Mouse (Mus musculus) heart, embryonic 13.5 days (tissue): Measurements from ENCODE around the gene Psg21. TPM values are rescaled to one million over a fixed set of nuclear protein-coding genes. Genes with fewer than 3 reads are reported as not detected.
"Not testable (repeated sequence)": the region's sequence is repeated elsewhere in the genome, so short reads cannot be mapped to it uniquely, and the experiment has no call there.

ENCODE experiments used
- ATAC-seq: fragments of 200-750 bp; cut with Nextera tagmentation; 2 replicates; pipeline ENCODE4 v1.8.0; 2017; ENCODE audit warnings: moderate TSS enrichment; ENCODE audit not compliant: insufficient number of reproducible peaks, low FRiP score, low TSS enrichment; ENCODE audit errors: extremely low read depth
- H3K27ac ChIP-seq: fragments of 300-500 bp; sonication (generic); replicated peaks from 2 replicates; pipeline ENCODE4 v1.5.1; 2015; ENCODE audit warnings: moderate library complexity, mild to moderate bottlenecking, inconsistent platforms
- H3K27me3 ChIP-seq: fragments of 300-500 bp; sonication (generic); replicated peaks from 2 replicates; pipeline ENCODE4 v1.6.1; 2015; ENCODE audit warnings: mild to moderate bottlenecking, inconsistent platforms
- H3K36me3 ChIP-seq: fragments of 300-500 bp; sonication (generic); 2 replicates; pipeline ENCODE4 v1.6.1; 2015; ENCODE audit warnings: mild to moderate bottlenecking, inconsistent platforms
- H3K4me1 ChIP-seq: fragments of 300-500 bp; sonication (generic); 2 replicates; pipeline ENCODE4 v1.6.1; 2015; ENCODE audit warnings: inconsistent platforms
- H3K4me2 ChIP-seq: fragments of 300-500 bp; sonication (generic); 2 replicates; pipeline ENCODE4 v1.6.1; 2015; ENCODE audit warnings: inconsistent platforms, mild to moderate bottlenecking, moderate library complexity
- H3K4me3 ChIP-seq: fragments of 300-500 bp; sonication (generic); 2 replicates; pipeline ENCODE4 v1.5.1; 2015; ENCODE audit warnings: moderate library complexity, mild to moderate bottlenecking, inconsistent platforms
- H3K9ac ChIP-seq: fragments of 300-500 bp; sonication (generic); 2 replicates; pipeline ENCODE4 v1.6.1; 2015; ENCODE audit warnings: inconsistent platforms, mild to moderate bottlenecking, moderate library complexity
- H3K9me3 ChIP-seq: fragments of 300-500 bp; sonication (generic); 2 replicates; pipeline ENCODE4 v1.6.1; 2016; ENCODE audit warnings: inconsistent platforms
- WGBS: fragments of 180-500 bp; shearing (Covaris S2); methylation state at CpG from one replicate; pipeline ENCODE4 v1.1.7; 2015; ENCODE audit warnings: mixed read lengths; 5-methylcytosine and 5-hydroxymethylcytosine counted together
- polyA plus RNA-seq: library from polyadenylated mRNA; unstranded; fragments of >200 nt; fragmentation: Nextera tagmentation; extraction: Ambion mirVana; gene quantifications from 2 replicates; pipeline ENCODE4 v1.2.1, GENCODE M21; 2015

The Psg21 gene
- polyA plus RNA-seq = not detected in 2 replicates

- not testable (repeated sequence) for H3K4me1 ChIP-seq, H3K27me3 ChIP-seq, H3K9me3 ChIP-seq, H3K9ac ChIP-seq, ATAC-seq, H3K4me2 ChIP-seq, H3K36me3 ChIP-seq, H3K4me3 ChIP-seq, H3K27ac ChIP-seq
- 47% methylated on average over 1 of the region's 2 CpGs for WGBS
These were observed at the start of gene Psg21 for GRCm38 (mm10) chr7:18656625-18657024. Psg21 (minus strand) TSS chr7:18656725.

DNA sequence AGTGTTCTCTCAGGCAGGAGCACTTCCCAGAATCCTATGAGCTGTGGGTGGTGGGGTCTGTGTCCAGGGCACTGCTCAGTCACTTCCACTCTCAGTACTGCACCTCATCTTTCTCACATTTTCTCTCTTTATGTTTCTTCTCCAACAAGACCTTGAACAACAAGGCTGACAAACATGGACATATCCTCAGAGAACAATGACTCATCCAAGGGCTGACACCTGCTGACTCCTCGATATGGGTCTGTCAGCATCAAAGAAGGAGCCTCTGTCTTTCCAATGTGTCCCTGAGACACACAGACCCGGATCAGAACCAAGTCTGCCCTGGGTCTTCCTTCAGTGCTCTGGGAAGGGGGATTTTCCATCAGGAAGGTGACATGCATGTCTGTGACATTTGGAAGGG, 29.6 kb upstream of the Psg21 start, which contains the start of gene Psg20:
TSS of gene Psg20 (minus strand) at position 101 of the 400 bp plus-strand sequence.
- Histone ChIP-seq H3K4me3 (no peak within 1 kb of the TSS), H3K27ac (no peak within 1 kb of the TSS), H3K4me2 (no peak within 1 kb of the TSS), H3K36me3 (no peaks in the 10 kb centered on the region), H3K9ac (no peak within 1 kb of the TSS), H3K4me1 (no peaks in the 10 kb centered on the region), H3K27me3 (no peaks in the 10 kb centered on the region), H3K9me3 (no peaks in the 10 kb centered on the region)
- no peak for ATAC-seq
- 64% methylated on average over 2 of the region's 2 CpGs for WGBS

GRCm38 (mm10) chr7:18685586-18685985, 29.1 kb upstream of the Psg21 start:
- Histone ChIP-seq H3K36me3 (no peaks in the 10 kb centered on the region), H3K9ac (no peak overlapping the region), H3K4me1 (no peaks in the 10 kb centered on the region), H3K9me3 (no peaks in the 10 kb centered on the region), H3K4me2 (no peak overlapping the region), H3K27ac (no peak overlapping the region), H3K27me3 (no peaks in the 10 kb centered on the region), H3K4me3 (no peak overlapping the region)
- no peak for ATAC-seq

GRCm38 (mm10) chr7:18679772-18680171, 23.2 kb upstream of the Psg21 start:
- H3K4me3 ChIP-seq = no peak overlapping the region
- ATAC-seq = no peak; the same call in 1 of the 2 replicates
- WGBS = 47% methylated on average over 2 of the region's 2 CpGs
- H3K27ac ChIP-seq = no peak overlapping the region
- no peaks in the 10 kb centered on the region for H3K27me3 ChIP-seq
- no peak overlapping the region for H3K9ac ChIP-seq
- H3K9me3 ChIP-seq = peaks cover 5% of the 10 kb centered on the region; the same call in 1 of the 2 replicates
- no peaks in the 10 kb centered on the region for H3K4me1 ChIP-seq
- no peaks in the 10 kb centered on the region for H3K36me3 ChIP-seq
- no peak overlapping the region for H3K4me2 ChIP-seq

DNA sequence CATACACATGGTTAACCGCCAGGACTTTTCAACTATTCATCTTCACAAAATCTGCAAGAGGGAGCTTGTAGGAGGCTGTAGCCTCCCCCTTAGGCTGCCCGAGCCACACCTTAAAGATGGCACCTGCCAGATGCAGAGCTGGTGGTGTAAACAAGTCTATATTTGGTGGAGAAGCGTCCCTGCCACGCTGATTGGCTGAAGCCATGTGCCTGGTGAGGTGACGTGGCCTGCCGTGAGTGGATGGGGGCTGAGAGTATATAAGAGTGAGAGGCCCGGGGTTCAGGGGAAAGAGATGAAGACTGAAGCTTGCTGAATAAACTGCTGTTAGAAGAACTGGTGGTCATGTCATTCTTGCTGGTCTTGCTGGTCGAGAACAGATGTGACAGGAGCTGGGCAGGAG, 29.6 kb downstream of the Psg21 start:
- not testable (repeated sequence) for H3K4me3 ChIP-seq, H3K4me1 ChIP-seq, H3K9me3 ChIP-seq, H3K4me2 ChIP-seq, H3K36me3 ChIP-seq, H3K27me3 ChIP-seq, H3K27ac ChIP-seq, ATAC-seq, H3K9ac ChIP-seq
- WGBS = 62% methylated on average over 8 of the region's 8 CpGs

- not testable (repeated sequence) for H3K27ac ChIP-seq, H3K4me3 ChIP-seq, H3K4me2 ChIP-seq, H3K9ac ChIP-seq, H3K9me3 ChIP-seq, H3K4me1 ChIP-seq, ATAC-seq, H3K27me3 ChIP-seq, H3K36me3 ChIP-seq
- WGBS = 31% methylated on average over 2 of the region's 2 CpGs
These were observed 40.1 kb downstream of the Psg21 start, which contains the start of gene Psg23 for GRCm38 (mm10) chr7:18616401-18616800. Psg23 (minus strand) TSS chr7:18616501.

Other genes with a start within 250 kb of the Psg21 start
- gene Psg28, start 224.7 kb downstream of the Psg21 start, polyA plus RNA-seq = not detected in 2 replicates
- not detected in 2 replicates for gene Psg26, start 172.5 kb downstream of the Psg21 start, polyA plus RNA-seq
- gene Psg25, start 124.5 kb downstream of the Psg21 start, polyA plus RNA-seq = 0.04 and 0.07 TPM in 2 replicates
- gene Psg27, start 89.4 kb downstream of the Psg21 start, polyA plus RNA-seq = not detected in 2 replicates
- not detected in 2 replicates for gene Psg23, start 40.2 kb downstream of the Psg21 start, polyA plus RNA-seq
- not detected in 2 replicates for gene Psg20, start 29.5 kb upstream of the Psg21 start, polyA plus RNA-seq
- gene Psg22, start 61.4 kb upstream of the Psg21 start, polyA plus RNA-seq = 0.10 TPM in 1 of 2 replicates, not detected in the other
- gene Psg19, start 141.8 kb upstream of the Psg21 start, polyA plus RNA-seq = not detected in 2 replicates
- gene Psg17, start 164.9 kb upstream of the Psg21 start, polyA plus RNA-seq = 0.09 TPM in 1 of 2 replicates, not detected in the other
- 0.16 and 0.18 TPM in 2 replicates for gene Mill2, start 183.2 kb upstream of the Psg21 start, polyA plus RNA-seq
- 0.82 and 1.2 TPM in 2 replicates for gene Pglyrp1, start 214.6 kb upstream of the Psg21 start, polyA plus RNA-seq